Mouse (Mus musculus) left cerebral cortex, postnatal 14 days (tissue): ENCODE data around the gene Ltv1. TPM values are rescaled to one million over a fixed set of nuclear protein-coding genes. Genes with fewer than 3 reads are reported as not detected.
A peak's percentile ranks its signal among the peaks of the same experiment; 100 is the strongest.

Experiments
- DNase-seq, 2 experiments: peaks; one replicate each; pipeline ENCODE4 v3.0.0; 2021 to 2022; ENCODE audit warnings: low spot score in 2 of 2, mixed read lengths in 1 of 2
- intact Hi-C: fragments of 180-260 bp; cut with DNase I; formaldehyde crosslinking; loops from one replicate; pipeline ENCODE4 v1.15.1; 2025
- total RNA-seq, 2 experiments: library from RNA; stranded (reverse); gene quantifications; 2 replicates each; pipeline ENCODE4 v1.2.3; 2021

Ltv1 gene
- total RNA-seq, 2 experiments from 2014 or later, result 17.9 to 25.7 TPM

GRCm38 (mm10) chr10:13140434-13140833, 52.5 kb downstream of the Ltv1 start:
- intact Hi-C loops, result no loop called here
- DNase-seq, result no peak

GRCm38 (mm10) chr10:13137906-13138305, 55.1 kb downstream of the Ltv1 start:
- no peak for DNase-seq
- intact Hi-C loops, result no loop called here

GRCm38 (mm10) chr10:13135751-13136150, 57.2 kb downstream of the Ltv1 start:
- DNase-seq, result no peak
- intact Hi-C loops, result no loop called here

- intact Hi-C loops, result no loop called here
These were observed 57.7 kb downstream of the Ltv1 start for GRCm38 (mm10) chr10:13135276-13135675.

GRCm38 (mm10) chr10:13133850-13134249, 59.1 kb downstream of the Ltv1 start:
- intact Hi-C loops, result no loop called here
- peak in 1 of 2 experiments; percentile 49 for DNase-seq

More at GRCm38 (mm10) chr10:13135276-13135675, 57.7 kb downstream of the Ltv1 start:
- DNase-seq, result no peak

Other genes with a start within 250 kb of the Ltv1 start
- gene Stx11, start 228.9 kb downstream of the Ltv1 start, total RNA-seq, result under 1 TPM; 0.21 to 0.35 TPM
- gene Sf3b5, start 187.8 kb downstream of the Ltv1 start, total RNA-seq, result 1 to 10 TPM; 8.2 to 8.9 TPM
- 10 to 100 TPM; 14.6 to 25.2 TPM for gene Plagl1, start 132.7 kb downstream of the Ltv1 start, total RNA-seq
- not detected for gene Zc2hc1b, start 15.1 kb downstream of the Ltv1 start, total RNA-seq